Mouse (Mus musculus) hindbrain, embryonic 10.5 days (tissue): ENCODE data around the gene Bri3. TPM values are rescaled to one million over a fixed set of nuclear protein-coding genes. Genes with fewer than 3 reads are reported as not detected.

Experiments
- polyA plus RNA-seq: library from polyadenylated mRNA; unstranded; fragments of >200 nt; fragmentation: Nextera tagmentation; extraction: Ambion mirVana; gene quantifications from 2 replicates; pipeline ENCODE4 v1.2.1, GENCODE M21; 2016

Bri3 gene
- polyA plus RNA-seq, 1 experiment from 2014 or later, result 157 TPM

Other genes starting within 250 kb of the Bri3 start
- gene Ccz1, start 229.6 kb upstream of the Bri3 start, polyA plus RNA-seq, result 94.2 and 95.5 TPM in 2 replicates
- not detected in 2 replicates for gene Ocm, start 217.8 kb upstream of the Bri3 start, polyA plus RNA-seq
- gene Lmtk2, start 144.0 kb upstream of the Bri3 start, polyA plus RNA-seq, result 5.4 and 5.8 TPM in 2 replicates
- 0.09 and 0.45 TPM in 2 replicates for gene Bhlha15, start 54.2 kb upstream of the Bri3 start, polyA plus RNA-seq
- 23.4 and 24.7 TPM in 2 replicates for gene Tecpr1, start 20.8 kb upstream of the Bri3 start, polyA plus RNA-seq
- 3.8 and 5.2 TPM in 2 replicates for gene Baiap2l1, start 113.7 kb downstream of the Bri3 start, polyA plus RNA-seq